Mouse (Mus musculus): ENCODE measurements at regions not wholly inside any gene's neighbourhood (a gene's known extent, or its start where the extent isn't known, plus 50 kb on each side); places are given as distances from the start of the nearest gene placed in this dataset.

DNA sequence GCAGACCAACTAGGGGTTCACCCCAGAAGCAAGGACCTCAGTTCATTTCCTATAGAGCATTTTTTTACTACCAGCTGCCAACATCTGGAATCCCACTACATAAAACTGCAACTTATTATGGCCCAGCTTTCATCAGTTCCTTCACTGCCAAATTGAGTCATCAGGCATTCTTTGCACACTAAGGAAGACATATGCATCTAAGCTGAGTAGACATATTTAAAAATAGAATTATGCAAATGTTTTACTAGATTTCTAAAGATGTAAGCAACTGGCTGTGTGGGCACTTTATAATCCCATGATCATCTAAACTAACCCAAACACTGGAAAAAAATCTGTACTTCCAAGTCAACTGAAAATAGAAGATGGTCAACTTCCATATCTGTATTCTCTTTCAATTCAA, 415.9 kb upstream of the Rarb start:
- Histone ChIP-seq H3K4me1 (no peaks in the 10 kb centered on the region), H3K9me3 (no peaks in the 10 kb centered on the region; the same call in 1 of the 2 replicates), H3K4me3 (replicated peaks) (no peak overlapping the region), H3K27me3 (replicated peaks) (no peaks in the 10 kb centered on the region), H3K36me3 (replicated peaks; ENCODE audit: low read length) (no peaks in the 10 kb centered on the region)
- no peak for TF ChIP-seq GATA1 (IDR thresholded peaks at IDR 0.05; ENCODE audit: borderline replicate concordance, low read length)
- no peak for TF ChIP-seq FLI1 (IDR thresholded peaks at IDR 0.05; ENCODE audit: low read length)

DNA sequence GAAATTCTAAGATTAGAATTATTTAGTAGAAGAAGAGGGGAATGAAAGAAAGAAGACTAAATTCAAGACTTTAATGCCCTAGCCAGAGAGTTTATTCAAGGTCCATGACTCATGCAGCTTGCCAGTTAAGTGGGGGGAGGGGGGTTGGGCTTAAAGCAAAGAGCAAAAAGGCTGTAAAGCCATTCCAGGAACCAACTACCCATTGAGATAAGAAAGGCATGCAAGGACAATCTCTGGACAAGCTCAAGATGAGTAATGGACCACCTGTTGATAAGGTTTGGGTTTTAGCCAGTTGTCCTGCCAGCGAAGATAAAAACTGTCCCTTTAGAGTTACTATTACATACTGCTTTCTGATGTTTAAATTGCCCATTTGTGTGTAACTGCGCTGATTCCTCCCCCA, 392.5 kb upstream of the Rarb start:
- H3K4me3 ChIP-seq (replicated peaks), result no peak overlapping the region

GRCm38 (mm10) chr14:17205691-17206090, 386.7 kb upstream of the Rarb start:
- Histone ChIP-seq H3K4me3 (replicated peaks) (no peak overlapping the region), H3K9me3 (peaks cover 37% of the 10 kb centered on the region), H3K4me1 (no peaks in the 10 kb centered on the region), H3K36me3 (replicated peaks; ENCODE audit: low read length) (no peaks in the 10 kb centered on the region), H3K27me3 (replicated peaks) (no peaks in the 10 kb centered on the region)
- TF ChIP-seq FLI1 (IDR thresholded peaks at IDR 0.05; ENCODE audit: low read length) (no peak), GATA1 (IDR thresholded peaks at IDR 0.05; ENCODE audit: borderline replicate concordance, low read length) (no peak)

More for the DNA sequence above, 392.5 kb upstream of the Rarb start:
- Histone ChIP-seq H3K9me3 (peaks cover 21% of the 10 kb centered on the region), H3K4me1 (no peaks in the 10 kb centered on the region), H3K36me3 (replicated peaks; ENCODE audit: low read length) (no peaks in the 10 kb centered on the region), H3K27me3 (replicated peaks) (no peaks in the 10 kb centered on the region)
- no peak for TF ChIP-seq GATA1 (IDR thresholded peaks at IDR 0.05; ENCODE audit: borderline replicate concordance, low read length)

DNA sequence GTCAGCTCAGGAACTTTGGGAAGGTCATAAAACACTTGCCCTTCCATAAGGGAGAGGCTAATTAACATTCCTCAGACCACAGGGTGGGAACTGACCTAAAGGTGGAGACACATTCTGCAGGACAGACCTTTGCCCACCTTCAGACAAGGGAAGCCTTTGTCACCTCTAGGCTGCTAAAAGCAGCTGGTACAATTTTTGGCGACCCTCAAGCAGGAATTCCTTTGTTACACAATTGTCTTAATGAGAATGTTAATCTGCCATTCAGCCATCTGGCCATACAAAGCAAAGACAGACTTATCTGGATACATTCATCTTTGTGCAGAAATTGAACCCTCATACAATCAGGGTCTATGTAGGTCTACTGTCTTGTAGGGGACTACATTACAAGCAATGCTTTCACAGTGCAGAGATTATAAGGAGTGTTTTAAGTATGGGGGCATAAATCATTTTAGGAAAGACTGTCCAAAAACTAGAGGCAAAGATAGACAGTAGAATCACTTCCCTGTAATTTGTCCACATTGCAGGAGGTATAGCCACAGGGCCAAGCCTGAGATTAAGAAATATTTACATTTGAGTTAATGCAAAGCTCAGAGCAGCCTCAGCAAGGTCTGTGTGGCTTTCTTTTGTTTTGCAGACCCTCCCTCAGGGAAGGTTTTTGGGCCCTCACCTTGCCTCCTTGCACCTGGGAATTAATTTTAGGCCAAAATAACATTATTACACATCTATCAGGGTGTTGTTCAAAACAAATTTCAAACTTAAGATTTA, 384.5 kb upstream of the Rarb start:
- no peaks in the 10 kb centered on the region for H3K36me3 ChIP-seq (replicated peaks; ENCODE audit: low read length)
- no peak overlapping the region for H3K4me3 ChIP-seq (replicated peaks)
- no peaks in the 10 kb centered on the region for H3K27me3 ChIP-seq (replicated peaks)
- no peaks in the 10 kb centered on the region for H3K4me1 ChIP-seq
- TF ChIP-seq GATA1 (IDR thresholded peaks at IDR 0.05; ENCODE audit: borderline replicate concordance, low read length) (no peak), FLI1 (IDR thresholded peaks at IDR 0.05; ENCODE audit: low read length) (no peak)
- H3K9me3 ChIP-seq, result peaks cover 41% of the 10 kb centered on the region

GRCm38 (mm10) chr14:17192953-17193352, 374.0 kb upstream of the Rarb start:
- Histone ChIP-seq H3K4me1 (no peaks in the 10 kb centered on the region), H3K4me3 (replicated peaks) (no peak overlapping the region), H3K9me3 (0 out of 2 replicates have a peak, but pooled peaks cover under 1% of the 10 kb centered on the region), H3K27me3 (replicated peaks) (no peaks in the 10 kb centered on the region), H3K36me3 (replicated peaks; ENCODE audit: low read length) (no peaks in the 10 kb centered on the region)
- TF ChIP-seq GATA1 (IDR thresholded peaks at IDR 0.05; ENCODE audit: borderline replicate concordance, low read length) (no peak), FLI1 (IDR thresholded peaks at IDR 0.05; ENCODE audit: low read length) (no peak)

GRCm38 (mm10) chr14:17173218-17173617, 354.3 kb upstream of the Rarb start:
- TF ChIP-seq FLI1 (IDR thresholded peaks at IDR 0.05; ENCODE audit: low read length), result no peak
- no peak for TF ChIP-seq GATA1 (IDR thresholded peaks at IDR 0.05; ENCODE audit: borderline replicate concordance, low read length)
- Histone ChIP-seq H3K4me1 (peaks cover 22% of the 10 kb centered on the region), H3K9me3 (0 out of 2 replicates have a peak, but pooled peaks cover 3% of the 10 kb centered on the region), H3K27me3 (replicated peaks) (peaks cover 18% of the 10 kb centered on the region), H3K4me3 (replicated peaks) (peak overlapping the region; percentile 91), H3K36me3 (replicated peaks; ENCODE audit: low read length) (no peaks in the 10 kb centered on the region)

DNA sequence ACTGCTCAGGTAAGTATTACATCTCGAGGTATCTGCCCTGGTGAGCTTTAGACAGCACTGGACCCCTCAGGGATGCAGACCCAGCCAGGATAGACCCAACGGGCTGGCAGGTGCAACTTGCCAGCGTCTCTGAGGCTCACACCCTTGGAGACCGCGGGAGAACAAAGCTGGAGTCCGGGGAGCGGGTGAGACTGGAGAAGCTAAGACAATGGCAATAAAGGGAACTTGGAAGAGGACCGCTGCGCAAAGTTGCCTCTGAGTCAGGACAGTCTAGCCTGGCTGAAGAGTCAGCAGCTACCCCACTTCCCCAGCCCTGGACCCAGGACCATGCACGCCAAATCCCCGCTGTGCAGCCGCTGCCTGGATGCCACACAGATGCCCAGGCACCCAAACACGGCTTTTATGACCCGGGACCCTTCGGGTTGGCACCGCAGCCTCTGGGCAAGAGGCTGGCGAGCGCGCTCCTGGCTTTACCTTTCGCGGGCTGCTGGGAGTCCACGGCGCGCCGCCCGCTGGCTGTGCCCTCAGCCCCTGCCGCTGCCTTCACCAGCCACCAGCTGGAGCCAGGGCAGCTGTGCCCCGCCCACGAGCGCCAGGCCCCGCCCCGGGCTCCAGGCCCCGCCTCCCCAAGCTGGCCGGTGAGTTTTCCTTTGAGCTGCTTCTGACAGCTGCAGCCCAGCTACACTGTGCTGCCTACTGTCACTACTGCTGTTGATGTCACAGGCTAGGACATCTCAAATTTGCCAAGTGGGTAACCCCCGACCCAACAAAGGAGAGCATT, 353.6 kb upstream of the Rarb start:
- Histone ChIP-seq H3K4me3 (replicated peaks) (peak overlapping the region; percentile 91), H3K9me3 (0 out of 2 replicates have a peak, but pooled peaks cover 3% of the 10 kb centered on the region), H3K27me3 (replicated peaks) (peaks cover 18% of the 10 kb centered on the region), H3K36me3 (replicated peaks; ENCODE audit: low read length) (no peaks in the 10 kb centered on the region), H3K4me1 (peaks cover 22% of the 10 kb centered on the region)
- no peak for TF ChIP-seq GATA1 (IDR thresholded peaks at IDR 0.05; ENCODE audit: borderline replicate concordance, low read length)

DNA sequence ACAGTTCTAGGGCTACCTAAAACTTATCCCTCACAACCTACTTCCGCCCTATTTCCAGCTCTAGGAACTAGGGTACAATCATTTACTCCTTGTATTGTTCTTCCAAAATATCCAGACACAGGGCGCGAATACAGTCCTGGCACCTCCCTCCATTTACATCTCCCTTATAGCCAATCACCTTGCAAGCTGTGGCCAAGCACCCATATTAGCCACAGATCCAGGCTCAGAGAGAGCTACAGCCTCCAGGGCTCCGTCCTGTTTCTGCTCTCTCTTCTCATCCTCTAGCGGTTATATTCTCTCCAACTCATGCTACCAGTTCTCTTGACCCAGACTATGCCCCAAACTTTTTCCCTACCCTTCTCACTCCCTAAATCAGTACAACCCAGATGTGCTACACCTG, 352.9 kb upstream of the Rarb start:
- Histone ChIP-seq H3K9me3 (0 out of 2 replicates have a peak, but pooled peaks cover 3% of the 10 kb centered on the region), H3K36me3 (replicated peaks; ENCODE audit: low read length) (no peaks in the 10 kb centered on the region), H3K4me1 (peaks cover 22% of the 10 kb centered on the region), H3K4me3 (replicated peaks) (peak overlapping the region; percentile 91), H3K27me3 (replicated peaks) (peaks cover 18% of the 10 kb centered on the region)
- no peak for TF ChIP-seq FLI1 (IDR thresholded peaks at IDR 0.05; ENCODE audit: low read length)
- no peak for TF ChIP-seq GATA1 (IDR thresholded peaks at IDR 0.05; ENCODE audit: borderline replicate concordance, low read length)

DNA sequence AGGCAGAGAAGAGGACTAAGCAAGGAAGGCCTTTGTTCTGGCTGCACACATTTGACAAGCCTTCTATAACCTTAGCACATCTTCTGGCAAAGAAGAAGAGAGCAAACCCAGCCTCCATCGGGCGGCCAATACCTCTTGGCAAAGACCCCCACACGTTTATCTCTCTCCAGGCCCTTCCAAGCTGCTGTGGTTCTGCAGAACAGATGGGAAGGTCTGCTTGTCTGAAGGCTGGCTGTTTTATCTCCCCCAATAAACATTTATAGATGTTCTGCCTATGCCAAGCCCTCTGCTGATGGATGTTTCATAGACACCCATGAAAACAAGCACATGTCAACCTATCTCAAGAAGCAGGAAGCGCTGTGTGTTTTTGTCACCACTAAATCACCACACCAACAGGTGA, 339.4 kb upstream of the Rarb start:
- Histone ChIP-seq H3K9me3 (no peaks in the 10 kb centered on the region), H3K4me1 (no peaks in the 10 kb centered on the region), H3K4me3 (replicated peaks) (no peak overlapping the region), H3K36me3 (replicated peaks; ENCODE audit: low read length) (no peaks in the 10 kb centered on the region), H3K27me3 (replicated peaks) (no peaks in the 10 kb centered on the region)
- no peak for TF ChIP-seq GATA1 (IDR thresholded peaks at IDR 0.05; ENCODE audit: borderline replicate concordance, low read length)
- TF ChIP-seq FLI1 (IDR thresholded peaks at IDR 0.05; ENCODE audit: low read length), result no peak

DNA sequence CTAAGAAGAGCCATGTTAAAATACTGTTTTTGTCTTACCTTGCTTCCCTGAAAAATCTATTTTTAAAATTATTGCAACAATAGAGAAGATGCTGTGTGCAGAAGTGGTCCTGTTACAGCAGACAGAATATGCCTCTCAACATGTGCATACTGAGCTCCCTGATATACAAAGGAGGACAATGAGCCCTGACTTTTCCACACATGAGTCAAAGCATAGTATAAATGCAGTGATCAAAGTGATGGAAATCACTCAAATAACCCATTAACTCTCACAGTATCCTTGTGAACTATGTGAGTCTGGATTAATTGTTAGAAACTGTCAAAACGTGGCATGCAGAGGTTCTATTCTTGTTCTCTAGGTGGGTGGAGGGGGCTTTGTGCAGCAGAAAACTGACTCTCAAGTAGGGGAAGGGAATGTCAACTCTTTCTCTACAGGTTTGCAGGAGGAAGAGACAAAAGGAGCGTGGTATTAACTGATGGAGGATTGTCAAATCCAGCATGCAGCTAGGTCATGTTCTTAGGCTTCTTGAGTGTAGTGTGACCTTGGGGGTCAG, 337.5 kb upstream of the Rarb start:
- no peak overlapping the region for H3K4me3 ChIP-seq (replicated peaks)
- no peaks in the 10 kb centered on the region for H3K4me1 ChIP-seq
- TF ChIP-seq FLI1 (IDR thresholded peaks at IDR 0.05; ENCODE audit: low read length) (no peak), GATA1 (IDR thresholded peaks at IDR 0.05; ENCODE audit: borderline replicate concordance, low read length) (no peak)
- no peaks in the 10 kb centered on the region for H3K36me3 ChIP-seq (replicated peaks; ENCODE audit: low read length)
- no peaks in the 10 kb centered on the region for H3K27me3 ChIP-seq (replicated peaks)
- no peaks in the 10 kb centered on the region for H3K9me3 ChIP-seq
